ENCODE assay signal across 9 mouse cellular contexts in genomic region chr10:75643741-75644343, GRCm38 (mm10). TPM values are rescaled to one million over a fixed set of nuclear protein-coding genes. Genes with fewer than 3 reads are reported as not detected.
DNase-seq lines count a peak whose midpoint lies in the region; ATAC-seq and TF ChIP-seq lines count a peak whose summit lies in the region.
"Had no signal": no experiment of that assay in that cellular context is flagged by ENCODE, and none has a peak within 500 bp of the region (broad histone marks: within the 10 kb centered on the region; RNA-seq: fewer than 3 reads in every experiment).

Susd2 (minus strand) TSS chr10:75644008.

- H3K4me1 ChIP-seq in heart, embryonic 10.5 days = peaks cover 37% of the 10 kb centered on the region
- H3K4me1 ChIP-seq in forebrain, embryonic 15.5 days = peaks cover 21% of the 10 kb centered on the region
- peaks cover 7% of the 10 kb centered on the region; the same call in 1 of the 2 replicates for H3K4me1 ChIP-seq in kidney, adult 2 months (ENCODE audit: control insufficient read depth, insufficient read depth, low read length)
- H3K4me1 ChIP-seq in lung, embryonic 14.5 days (ENCODE audit: insufficient read depth) = no peaks in the 10 kb centered on the region

- intact Hi-C loops in heart, postnatal 25 days (cut with DNase I) = no loop called here

- peak; percentile 41 for ATAC-seq in forebrain, embryonic 15.5 days (replicated peaks)
- ATAC-seq in lung, embryonic 14.5 days (ENCODE audit: insufficient read depth) = peak; percentile 62; the same call in 1 of the 2 replicates
- ATAC-seq: Patski had no signal

- H3K36me3 ChIP-seq in heart, embryonic 10.5 days = peaks cover 36% of the 10 kb centered on the region
- peaks cover 13% of the 10 kb centered on the region; the same call in 1 of the 2 replicates for H3K36me3 ChIP-seq in forebrain, embryonic 15.5 days
- H3K36me3 ChIP-seq in kidney, adult 2 months (ENCODE audit: control insufficient read depth, insufficient read depth, low read length) = no peaks in the 10 kb centered on the region
- peaks cover 25% of the 10 kb centered on the region for H3K36me3 ChIP-seq in lung, embryonic 14.5 days (ENCODE audit: insufficient read depth)

- TF ChIP-seq POLR2A in kidney, adult 2 months (IDR thresholded peaks at IDR 0.05; ENCODE audit: low read depth, low read length) = peak; percentile 85

- H3K27ac ChIP-seq in heart, embryonic 10.5 days = peak within 1 kb of the TSS; percentile 56
- H3K27ac ChIP-seq in forebrain, embryonic 15.5 days (replicated peaks) = no peak within 1 kb of the TSS
- H3K27ac ChIP-seq in kidney, adult 2 months (ENCODE audit: insufficient read depth, low read depth, low read length) = peak within 1 kb of the TSS; percentile 62
- H3K27ac ChIP-seq in lung, embryonic 14.5 days (ENCODE audit: low read depth) = no peak within 1 kb of the TSS

- H3K9me3 ChIP-seq in heart, embryonic 10.5 days = no peaks in the 10 kb centered on the region
- no peaks in the 10 kb centered on the region for H3K9me3 ChIP-seq in forebrain, embryonic 15.5 days
- no peaks in the 10 kb centered on the region for H3K9me3 ChIP-seq in lung, embryonic 14.5 days (ENCODE audit: low read depth, low read length)

- no peak within 1 kb of the TSS for H3K9ac ChIP-seq in forebrain, embryonic 15.5 days (replicated peaks)
- no peak within 1 kb of the TSS for H3K9ac ChIP-seq in lung, embryonic 14.5 days

- no peak for TF ChIP-seq CTCF in kidney, adult 2 months (conservative IDR thresholded peaks at IDR 0.05; ENCODE audit: insufficient read depth, insufficient read length, low read depth, low read length)
- no peak for TF ChIP-seq CTCF in lung, embryonic 14.5 days (IDR thresholded peaks at IDR 0.05; ENCODE audit: low read depth)

- 0 out of 2 replicates have a peak, but pooled peaks cover 2% of the 10 kb centered on the region for H3K27me3 ChIP-seq in heart, embryonic 10.5 days (ENCODE audit: insufficient read depth, poor library complexity, severe bottlenecking)
- H3K27me3 ChIP-seq in forebrain, embryonic 15.5 days = no peaks in the 10 kb centered on the region
- H3K27me3 ChIP-seq in kidney, adult 2 months (replicated peaks; ENCODE audit: control insufficient read depth, insufficient read depth, low read length) = no peaks in the 10 kb centered on the region
- H3K27me3 ChIP-seq in lung, embryonic 14.5 days (ENCODE audit: insufficient read depth, low read length) = no peaks in the 10 kb centered on the region
- H3K27me3 ChIP-seq: Patski had no signal

- H3K4me2 ChIP-seq in forebrain, embryonic 15.5 days (replicated peaks) = no peak within 1 kb of the TSS
- H3K4me2 ChIP-seq in lung, embryonic 14.5 days = peak within 1 kb of the TSS; percentile 18; the same call in 1 of the 2 replicates

- peak; percentile 86 for DNase-seq in heart, embryonic 10.5 days (ENCODE audit: low spot score)
- no peak for DNase-seq in heart, postnatal 25 days (ENCODE audit: low spot score)
- DNase-seq in cerebellum, adult 11-12 months = peak; percentile 92
- peak; percentile 95 for DNase-seq in kidney, adult 2 months
- DNase-seq in lung, embryonic 14.5 days = peak; percentile 61
- DNase-seq in retina, postnatal 1 day = peak; percentile 78
- no peak for DNase-seq in layer of hippocampus, postnatal 14 days (ENCODE audit: low spot score in 2 of 2)

- WGBS in heart, embryonic 10.5 days = 7% methylated on average over 11 of the region's 11 CpGs
- WGBS in forebrain, embryonic 15.5 days = 4% methylated on average over 11 of the region's 11 CpGs
- 9% methylated on average over 11 of the region's 11 CpGs for WGBS in kidney, adult 2 months
- 6% methylated on average over 11 of the region's 11 CpGs for WGBS in lung, embryonic 14.5 days

- peak within 1 kb of the TSS; percentile 40 for H3K4me3 ChIP-seq in heart, embryonic 10.5 days
- no peak within 1 kb of the TSS for H3K4me3 ChIP-seq in forebrain, embryonic 15.5 days
- H3K4me3 ChIP-seq in kidney, adult 2 months (ENCODE audit: insufficient read depth, low read depth, low read length) = peak within 1 kb of the TSS; percentile 40; the same call in 1 of the 2 replicates
- no peak within 1 kb of the TSS for H3K4me3 ChIP-seq in lung, embryonic 14.5 days (ENCODE audit: low read depth, low read length)

RNA-seq across cellular contexts. Expression of gene Susd2, which starts in this region (rescaled TPM):
- polyA plus RNA-seq in heart, embryonic 10.5 days (2016; fragmentation: Nextera tagmentation; extraction: Ambion mirVana) = 1.3 and 1.4 TPM in 2 replicates
- 1 to 10 TPM; 1.6 to 2.0 TPM for total RNA-seq in heart, postnatal 25 days (2021)
- polyA plus RNA-seq in forebrain, embryonic 15.5 days (2015; fragmentation: Nextera tagmentation; extraction: Ambion mirVana) = 1.0 and 1.4 TPM in 2 replicates
- polyA plus RNA-seq in kidney, adult 2 months (2012; rRNA removed) = 193 and 196 TPM in 2 replicates
- polyA plus RNA-seq in lung, embryonic 14.5 days (2014; fragmentation: Nextera tagmentation; extraction: Ambion mirVana) = 5.8 and 5.9 TPM in 2 replicates
- total RNA-seq in layer of hippocampus, postnatal 14 days (2021) = 1 to 10 TPM; 2.1 to 2.4 TPM

Comparison
In these comparisons a context has a peak if more than half of its experiments do, and no peak if none do; other contexts are left out.
1. RNA of gene Susd2 (polyA plus RNA-seq): 193 to 196 TPM in kidney, adult 2 months; 5.8 to 5.9 TPM in lung, embryonic 14.5 days, 1.3 to 1.4 TPM in heart, embryonic 10.5 days and 1.0 to 1.4 TPM in forebrain, embryonic 15.5 days; every median in the first group is over 10 times any median in the second.
2. DNase-seq: peak in heart, embryonic 10.5 days (single experiment), cerebellum, adult 11-12 months (single experiment), kidney, adult 2 months (single experiment), lung, embryonic 14.5 days (single experiment) and retina, postnatal 1 day (single experiment); none in heart, postnatal 25 days (single experiment) and layer of hippocampus, postnatal 14 days (0 of 2).
3. H3K27ac ChIP-seq: peak in heart, embryonic 10.5 days (single experiment) and kidney, adult 2 months (single experiment); none in forebrain, embryonic 15.5 days (single experiment) and lung, embryonic 14.5 days (single experiment).
4. H3K4me3 ChIP-seq: peak in heart, embryonic 10.5 days (single experiment) and kidney, adult 2 months (single experiment); none in forebrain, embryonic 15.5 days (single experiment) and lung, embryonic 14.5 days (single experiment).